Mouse (Mus musculus): ENCODE results near the gene Lcmt2.

DNA sequence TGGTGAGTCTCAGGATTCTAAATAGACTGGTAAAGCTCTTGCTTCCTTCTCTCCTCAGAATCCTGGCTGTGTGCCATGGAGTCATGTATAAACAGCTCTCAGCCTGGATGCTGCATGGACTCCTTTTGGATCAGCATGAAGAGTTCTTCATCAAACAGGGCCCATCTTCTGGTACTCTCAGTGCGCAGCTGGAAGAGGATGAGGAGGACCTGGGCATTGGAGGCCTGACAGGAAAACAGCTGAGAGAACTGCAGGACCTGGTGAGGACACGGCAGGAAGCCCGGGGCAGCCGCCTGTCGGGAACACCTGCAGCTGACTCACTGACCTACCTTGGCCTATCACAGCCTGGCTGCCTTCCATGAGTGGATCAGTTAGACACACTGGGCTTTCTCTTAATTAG, 43.0 kb upstream of the Lcmt2 start:
- no peak for TF ChIP-seq CTCF (IDR thresholded peaks at IDR 0.05; ENCODE audit: low read depth, low read length)
- TF ChIP-seq GATA1 (IDR thresholded peaks at IDR 0.05; ENCODE audit: borderline replicate concordance, low read length) = no peak
- no peak for TF ChIP-seq GATA2 (IDR thresholded peaks at IDR 0.05; ENCODE audit: borderline replicate concordance, low read depth, low read length)
- no peak for TF ChIP-seq POLR2AphosphoS5 (IDR thresholded peaks at IDR 0.05; ENCODE audit: insufficient replicate concordance, low read depth, low read length)
- TF ChIP-seq TAL1 (conservative IDR thresholded peaks at IDR 0.05; ENCODE audit: low read depth, low read length) = no peak

Data from G1E (cell line).